Mouse (Mus musculus) embryonic fibroblast, embryonic 13.5 days (primary cell): Measurements from ENCODE around the gene Anxa9. TPM values are rescaled to one million over a fixed set of nuclear protein-coding genes. Genes with fewer than 3 reads are reported as not detected.

ENCODE experiments used
- H3K27ac ChIP-seq: 2 replicates; pipeline ENCODE4 v1.5.1; 2012; ENCODE audit warnings: low read length, control low read depth, inconsistent platforms; ENCODE audit not compliant: insufficient read depth
- H3K4me1 ChIP-seq: 2 replicates; pipeline ENCODE4 v1.6.1; 2011; ENCODE audit warnings: low read length; ENCODE audit not compliant: control insufficient read depth, insufficient read depth
- H3K4me3 ChIP-seq: 2 replicates; pipeline ENCODE4 v1.5.1; 2011; ENCODE audit warnings: mild to moderate bottlenecking, control low read depth, low read length; ENCODE audit not compliant: insufficient read depth
- CTCF ChIP-seq: IDR thresholded peaks from 2 replicates; pipeline ENCODE4 v1.5.1; 2011; ENCODE audit warnings: mild to moderate bottlenecking, control low read depth, low read length, moderate library complexity, borderline replicate concordance; ENCODE audit not compliant: insufficient read depth
- POLR2A ChIP-seq: IDR thresholded peaks from 2 replicates; pipeline ENCODE4 v1.6.1; 2011; ENCODE audit warnings: low read depth, mild to moderate bottlenecking, control low read depth, low read length, moderate library complexity
- polyA plus RNA-seq: library from polyadenylated mRNA; stranded (reverse); fragments of >200 nt; gene quantifications from 2 replicates; pipeline ENCODE4 v1.2.4, GENCODE M21; 2011; ENCODE audit warnings: low read depth; ENCODE audit not compliant: missing spikeins, insufficient read length

Anxa9 gene
- polyA plus RNA-seq, 1 experiment: 0.79 TPM

GRCm38 (mm10) chr3:95314486-95315093 is 7.6 kb upstream of the Anxa9 start, which contains the start of gene Cers2:
Gene Cers2, plus strand, starts transcription at chr3:95314791.
- Histone ChIP-seq H3K4me3 (peak within 1 kb of the TSS; percentile 85), H3K4me1 (peaks cover 17% of the 10 kb centered on the region; the same call in 1 of the 2 replicates), H3K27ac (peak within 1 kb of the TSS; percentile 65)
- TF ChIP-seq CTCF (no peak), POLR2A (peak; percentile 30)

- TF ChIP-seq POLR2A: no peak
- no peak for TF ChIP-seq CTCF
- no peak overlapping the region; the same call in 1 of the 2 replicates for H3K27ac ChIP-seq
- no peak overlapping the region for H3K4me3 ChIP-seq
- peaks cover 15% of the 10 kb centered on the region; the same call in 1 of the 2 replicates for H3K4me1 ChIP-seq
Observed at GRCm38 (mm10) chr3:95314075-95314474, 7.1 kb upstream of the Anxa9 start.

DNA sequence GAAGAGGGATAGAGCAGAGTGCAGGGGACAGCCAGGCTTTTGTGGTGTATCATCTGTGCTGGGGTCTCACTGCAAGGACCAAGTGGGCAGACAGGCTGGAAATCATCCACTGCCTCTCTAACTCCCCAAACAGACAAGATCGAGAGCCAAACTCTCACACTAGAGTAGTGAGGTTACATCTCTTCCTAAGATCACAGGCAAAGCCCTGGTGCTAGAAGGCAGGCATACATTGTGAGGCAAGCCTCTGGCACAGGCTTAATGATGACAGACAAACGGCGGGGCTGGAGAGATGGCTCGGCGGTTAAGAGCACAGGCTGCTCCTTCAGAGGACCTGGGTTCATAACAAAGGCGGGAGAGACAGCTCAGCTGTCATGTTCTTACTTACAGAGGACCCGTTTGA is 6.5 kb upstream of the Anxa9 start:
- Histone ChIP-seq H3K27ac (no peak overlapping the region), H3K4me3 (no peak overlapping the region), H3K4me1 (peaks cover 12% of the 10 kb centered on the region; the same call in 1 of the 2 replicates)
- no peak for TF ChIP-seq CTCF
- no peak for TF ChIP-seq POLR2A

DNA sequence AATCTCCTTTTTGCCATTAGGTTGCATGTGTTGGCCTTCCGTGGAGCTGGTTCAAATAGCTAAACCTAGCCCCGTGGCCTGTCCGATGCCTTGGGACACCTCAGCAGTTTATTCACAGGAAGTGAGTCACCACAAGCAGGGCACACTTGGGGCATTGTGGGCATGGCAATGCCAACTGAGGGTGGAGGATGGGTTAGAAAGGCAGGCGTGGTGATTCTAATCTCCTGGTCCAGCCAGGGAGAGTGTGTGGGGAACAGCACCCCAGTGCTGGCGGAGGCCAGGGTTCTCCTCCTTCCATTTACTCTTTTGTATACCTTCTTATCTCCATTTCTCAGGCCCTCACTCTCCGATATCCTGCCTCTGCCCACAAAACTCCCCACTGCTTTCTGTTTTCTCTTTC is 5.6 kb upstream of the Anxa9 start:
- TF ChIP-seq CTCF (no peak), POLR2A (peak; percentile 13; the same call in 1 of the 2 replicates)

GRCm38 (mm10) chr3:95310968-95311882 is 4.2 kb upstream of the Anxa9 start:
- TF ChIP-seq CTCF (no peak), POLR2A (no peak)
- H3K4me3 ChIP-seq: no peak overlapping the region
- 0 out of 2 replicates have a peak, but pooled peaks cover 5% of the 10 kb centered on the region for H3K4me1 ChIP-seq
- no peak overlapping the region for H3K27ac ChIP-seq

More for the DNA sequence above, 5.6 kb upstream of the Anxa9 start:
- Histone ChIP-seq H3K4me1 (peaks cover 9% of the 10 kb centered on the region; the same call in 1 of the 2 replicates), H3K4me3 (no peak overlapping the region), H3K27ac (no peak overlapping the region)

- TF ChIP-seq CTCF (no peak), POLR2A (no peak)
- Histone ChIP-seq H3K4me1 (0 out of 2 replicates have a peak, but pooled peaks cover 5% of the 10 kb centered on the region), H3K27ac (no peak overlapping the region), H3K4me3 (no peak overlapping the region)
Observed at GRCm38 (mm10) chr3:95310496-95310895, 3.5 kb upstream of the Anxa9 start.

- H3K4me1 ChIP-seq: no peaks in the 10 kb centered on the region
- no peak overlapping the region for H3K4me3 ChIP-seq
- H3K27ac ChIP-seq: no peak overlapping the region
- TF ChIP-seq POLR2A (no peak), CTCF (no peak)
Observed at GRCm38 (mm10) chr3:95306244-95306643, 732 bp downstream of the Anxa9 start.

DNA sequence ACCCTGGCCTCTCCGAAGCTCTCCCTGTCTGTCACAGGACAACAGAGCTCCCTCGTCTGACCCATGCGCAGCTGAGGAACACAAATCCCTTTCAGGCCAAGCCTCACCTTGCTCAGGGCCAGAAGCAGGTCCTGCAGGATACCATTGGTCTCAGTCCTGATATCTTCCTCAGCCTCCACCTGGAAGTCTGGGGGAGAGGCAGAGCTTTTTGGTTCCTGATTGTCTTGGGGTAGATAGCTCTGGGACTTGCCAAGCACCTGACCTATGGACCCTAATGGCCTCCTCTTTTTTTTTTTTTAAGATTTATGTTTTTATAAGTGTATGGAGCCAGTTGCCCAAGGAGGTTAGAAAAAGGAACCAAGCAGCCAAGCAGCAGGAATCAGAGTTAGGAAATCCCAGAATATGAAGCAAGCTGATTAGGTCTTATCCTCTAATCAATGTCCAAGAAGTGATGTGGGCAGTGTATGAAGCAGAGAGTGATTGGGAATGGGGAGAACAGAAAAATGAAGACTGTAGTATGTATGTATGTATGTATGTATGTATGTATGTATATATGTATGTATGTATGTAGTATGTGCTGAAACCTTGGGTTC is 5.7 kb downstream of the Anxa9 start:
- H3K4me1 ChIP-seq: no peaks in the 10 kb centered on the region
- no peak overlapping the region for H3K27ac ChIP-seq
- TF ChIP-seq POLR2A (no peak), CTCF (no peak)
- no peak overlapping the region for H3K4me3 ChIP-seq

- Histone ChIP-seq H3K27ac (no peak overlapping the region), H3K4me1 (no peaks in the 10 kb centered on the region), H3K4me3 (no peak overlapping the region)
- no peak for TF ChIP-seq POLR2A
- no peak for TF ChIP-seq CTCF
Observed at GRCm38 (mm10) chr3:95298018-95298417, 9.0 kb downstream of the Anxa9 start.

GRCm38 (mm10) chr3:95296103-95296469 is 10.9 kb downstream of the Anxa9 start:
- TF ChIP-seq CTCF (peak; percentile 31; the same call in 1 of the 2 replicates), POLR2A (no peak)
- Histone ChIP-seq H3K27ac (no peak overlapping the region), H3K4me1 (no peaks in the 10 kb centered on the region), H3K4me3 (no peak overlapping the region)
